Mouse (Mus musculus) testis, postnatal 14 days (tissue): ENCODE data around the gene Mycbp2.

Experiments
- DNase-seq: peaks from one replicate; pipeline ENCODE4 v3.0.0; 2021; ENCODE audit warnings: low spot score

Mycbp2 gene

GRCm38 (mm10) chr14:103346729-103347505 is at the start of gene Mycbp2:
Gene Mycbp2, minus strand, starts transcription at chr14:103346814.
- DNase-seq = peak; percentile 97

GRCm38 (mm10) chr14:103392391-103392790 is 45.8 kb upstream of the Mycbp2 start:
- DNase-seq = no peak

- no peak for DNase-seq
Measured at GRCm38 (mm10) chr14:103387431-103387830, 40.8 kb upstream of the Mycbp2 start.

GRCm38 (mm10) chr14:103386871-103387270 is 40.3 kb upstream of the Mycbp2 start:
- no peak for DNase-seq

- DNase-seq = no peak
Measured at GRCm38 (mm10) chr14:103385084-103385610, 38.5 kb upstream of the Mycbp2 start.

- DNase-seq = no peak
Measured at GRCm38 (mm10) chr14:103378703-103379102, 32.1 kb upstream of the Mycbp2 start.

- DNase-seq = no peak
Measured at GRCm38 (mm10) chr14:103376765-103377164, 30.2 kb upstream of the Mycbp2 start.

GRCm38 (mm10) chr14:103375523-103375922 is 28.9 kb upstream of the Mycbp2 start:
- DNase-seq = no peak

- no peak for DNase-seq
Measured at GRCm38 (mm10) chr14:103363199-103363598, 16.6 kb upstream of the Mycbp2 start.

GRCm38 (mm10) chr14:103356066-103356465 is 9.5 kb upstream of the Mycbp2 start:
- no peak for DNase-seq

- peak; percentile 39 for DNase-seq
Measured at GRCm38 (mm10) chr14:103354396-103355352, 8.1 kb upstream of the Mycbp2 start.

GRCm38 (mm10) chr14:103345858-103346728 is 521 bp downstream of the Mycbp2 start:
- DNase-seq = peak; percentile 69

GRCm38 (mm10) chr14:103345486-103345857 is 1.1 kb downstream of the Mycbp2 start:
- DNase-seq = no peak

GRCm38 (mm10) chr14:103345011-103345410 is 1.6 kb downstream of the Mycbp2 start:
- no peak for DNase-seq

- no peak for DNase-seq
Measured at GRCm38 (mm10) chr14:103343791-103344190, 2.8 kb downstream of the Mycbp2 start.

GRCm38 (mm10) chr14:103341385-103342294 is 5.0 kb downstream of the Mycbp2 start:
- no peak for DNase-seq

- no peak for DNase-seq
Measured at GRCm38 (mm10) chr14:103312926-103313325, 33.7 kb downstream of the Mycbp2 start.

- no peak for DNase-seq
Measured at GRCm38 (mm10) chr14:103296227-103296626, 50.4 kb downstream of the Mycbp2 start.

- no peak for DNase-seq
Measured at GRCm38 (mm10) chr14:103286650-103287049, 60.0 kb downstream of the Mycbp2 start.

GRCm38 (mm10) chr14:103276667-103277066 is 69.9 kb downstream of the Mycbp2 start:
- no peak for DNase-seq

- no peak for DNase-seq
Measured at GRCm38 (mm10) chr14:103260437-103260836, 86.2 kb downstream of the Mycbp2 start.
